Mouse (Mus musculus) kidney, postnatal 14 days (tissue): ENCODE data around the gene Chsy1.
A peak's percentile ranks its signal among the peaks of the same experiment; 100 is the strongest.
"Not testable (repeated sequence)": the region's sequence is repeated elsewhere in the genome, so short reads cannot be mapped to it uniquely, and the experiment has no call there.

Source experiments
- DNase-seq: peaks from one replicate; pipeline ENCODE4 v3.0.0; 2022; ENCODE audit warnings: mixed read lengths

The Chsy1 gene

GRCm38 (mm10) chr7:66179120-66179581 is 69.8 kb downstream of the Chsy1 start:
- DNase-seq: peak; percentile 19

DNA sequence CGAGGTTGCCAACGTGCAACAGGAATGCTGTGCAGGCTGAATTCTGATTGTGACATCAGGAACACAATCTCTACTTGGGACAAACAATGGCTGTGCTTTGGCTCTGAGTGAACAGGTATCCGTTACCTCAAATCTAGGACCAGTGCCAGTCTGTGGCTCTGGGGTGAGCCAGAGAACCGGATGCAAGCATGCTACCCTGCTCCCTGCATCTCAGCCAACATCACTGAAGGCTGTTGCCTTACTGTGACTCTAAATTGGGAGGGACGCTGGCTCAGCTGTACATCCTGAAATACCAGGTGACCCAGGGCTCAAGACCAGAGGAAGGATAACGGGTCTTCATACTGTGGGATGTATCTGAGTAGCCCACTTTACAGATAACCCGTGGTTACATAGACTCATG is 70.4 kb downstream of the Chsy1 start:
- no peak for DNase-seq

DNA sequence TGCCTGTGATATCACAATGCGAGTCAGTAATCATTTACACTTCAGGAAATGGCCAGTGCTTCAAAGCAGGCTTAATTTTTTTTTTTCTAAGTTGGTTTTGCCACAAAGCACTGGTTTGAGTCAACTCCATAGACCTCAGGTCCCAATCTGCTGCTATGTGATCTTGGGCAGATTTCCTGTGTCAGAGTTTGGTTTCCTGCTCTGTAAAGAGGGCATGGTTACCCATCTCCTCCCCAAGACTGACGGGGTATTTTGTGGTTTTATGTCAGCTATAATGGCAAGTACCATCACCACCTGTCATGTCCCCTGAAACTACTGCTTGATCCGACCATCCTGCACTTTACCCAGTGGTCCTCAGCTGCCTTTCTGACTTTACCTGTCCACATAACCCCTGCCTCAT is 70.9 kb downstream of the Chsy1 start:
- DNase-seq: no peak

- DNase-seq: no peak
Measured at GRCm38 (mm10) chr7:66180711-66181365, 71.5 kb downstream of the Chsy1 start.

DNA sequence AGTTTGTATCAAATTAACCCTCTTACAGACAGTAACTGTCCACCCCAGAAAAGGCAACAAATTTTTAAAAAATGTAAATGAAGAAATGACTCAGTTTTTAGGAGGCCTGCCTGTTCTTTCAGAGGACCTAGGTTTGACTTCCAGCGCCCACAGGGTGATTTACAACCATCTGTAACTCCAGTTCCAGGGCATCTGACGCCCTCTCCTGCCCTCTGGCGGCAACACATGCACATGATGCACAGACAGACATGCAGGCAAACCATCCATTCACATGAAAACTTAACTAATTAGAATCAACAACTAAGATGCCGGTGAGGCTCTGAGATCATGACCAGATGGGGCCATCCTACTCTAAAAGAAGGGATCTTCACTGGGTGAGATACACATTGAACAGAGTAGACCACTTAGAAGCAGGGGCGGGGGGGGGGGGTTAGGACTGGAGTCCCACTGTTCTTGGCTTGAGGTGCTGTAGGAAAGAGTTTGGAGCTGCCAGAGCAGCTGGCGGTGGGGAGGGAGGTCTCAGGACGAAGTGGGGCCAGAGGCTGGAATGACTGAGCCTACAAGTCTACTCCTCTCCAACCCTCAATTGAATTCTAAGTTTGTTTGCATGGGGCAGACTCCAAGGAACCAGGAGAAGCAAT is 72.9 kb downstream of the Chsy1 start:
- DNase-seq: no peak

DNA sequence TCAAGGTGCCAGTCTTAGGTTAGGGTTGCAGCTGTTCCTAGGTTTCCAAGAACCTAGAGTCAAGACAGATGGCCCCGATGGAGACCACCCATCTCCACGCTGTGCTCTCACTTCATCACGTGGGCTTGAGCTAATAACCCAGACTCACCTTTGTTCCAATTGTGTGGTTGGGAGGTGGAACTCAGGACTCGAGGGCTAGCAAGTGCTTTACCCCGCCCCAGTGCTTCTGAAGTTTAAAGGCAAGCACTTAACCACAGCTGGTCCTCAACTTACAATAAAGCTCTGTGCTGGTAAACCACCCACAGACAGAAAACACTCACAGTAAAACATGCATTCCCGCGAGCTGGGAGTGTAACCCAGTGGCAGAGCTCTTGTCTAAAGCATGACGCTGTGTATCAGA is 74.1 kb downstream of the Chsy1 start:
- DNase-seq: no peak

- DNase-seq: no peak
Measured at GRCm38 (mm10) chr7:66184026-66184425, 74.7 kb downstream of the Chsy1 start.

DNA sequence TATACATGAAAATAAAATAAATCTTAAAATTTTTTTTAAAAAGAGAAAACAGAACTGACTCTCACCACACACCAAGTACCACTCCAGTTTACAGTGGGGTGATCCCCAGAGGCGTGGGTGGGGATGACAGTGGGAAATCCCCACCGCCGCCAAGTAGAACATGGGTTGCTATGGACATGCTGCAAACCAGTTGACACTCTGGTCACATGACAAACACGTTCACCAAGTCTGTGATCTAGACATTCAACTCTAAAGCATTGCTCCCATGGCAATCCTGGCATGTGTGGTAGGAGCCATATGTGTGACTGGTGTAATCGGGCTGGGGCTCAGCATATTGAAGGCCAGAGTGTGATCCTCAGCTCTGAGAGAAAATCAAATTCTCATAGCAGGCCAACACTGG is 76.1 kb downstream of the Chsy1 start:
- no peak for DNase-seq

GRCm38 (mm10) chr7:66187581-66188231 is 78.4 kb downstream of the Chsy1 start:
- no peak for DNase-seq

DNA sequence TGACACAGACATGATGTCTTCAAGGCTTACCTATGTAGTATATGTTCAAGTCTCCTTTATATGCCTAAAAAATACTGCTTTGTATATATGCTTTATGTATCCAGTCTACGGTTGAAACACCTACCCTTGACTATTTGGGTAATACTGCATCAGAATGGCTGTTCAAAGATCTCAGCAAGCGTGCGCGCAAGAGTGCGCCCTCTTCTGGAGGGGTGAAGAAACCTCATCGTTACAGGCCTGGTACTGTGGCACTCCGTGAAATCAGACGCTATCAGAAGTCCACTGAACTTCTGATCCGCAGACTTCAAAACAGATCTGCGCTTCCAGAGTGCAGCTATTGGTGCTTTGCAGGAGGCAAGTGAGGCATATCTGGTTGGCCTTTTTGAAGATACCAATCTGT is 81.1 kb downstream of the Chsy1 start:
- DNase-seq: not testable (repeated sequence)

DNA sequence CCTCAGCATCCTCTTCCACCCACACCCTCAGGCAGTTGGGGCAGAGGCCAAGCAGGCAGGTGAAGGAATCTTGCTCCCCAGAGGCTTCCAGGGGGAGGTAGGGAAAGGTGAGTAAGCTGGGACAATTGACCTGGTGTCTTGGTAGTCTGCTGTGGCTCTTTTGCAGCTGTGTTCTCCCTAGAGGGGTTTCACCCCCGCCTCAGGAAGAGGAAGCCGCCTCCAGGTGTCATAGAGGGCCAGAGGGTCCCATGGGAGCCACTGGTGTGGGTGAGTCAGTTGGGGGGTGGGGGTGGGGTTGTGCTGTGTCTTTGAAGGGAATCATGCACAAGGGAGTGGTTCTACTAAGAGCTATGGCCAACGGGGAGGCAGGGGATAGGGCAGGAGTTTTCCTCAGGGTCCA is 85.2 kb downstream of the Chsy1 start:
- no peak for DNase-seq

DNA sequence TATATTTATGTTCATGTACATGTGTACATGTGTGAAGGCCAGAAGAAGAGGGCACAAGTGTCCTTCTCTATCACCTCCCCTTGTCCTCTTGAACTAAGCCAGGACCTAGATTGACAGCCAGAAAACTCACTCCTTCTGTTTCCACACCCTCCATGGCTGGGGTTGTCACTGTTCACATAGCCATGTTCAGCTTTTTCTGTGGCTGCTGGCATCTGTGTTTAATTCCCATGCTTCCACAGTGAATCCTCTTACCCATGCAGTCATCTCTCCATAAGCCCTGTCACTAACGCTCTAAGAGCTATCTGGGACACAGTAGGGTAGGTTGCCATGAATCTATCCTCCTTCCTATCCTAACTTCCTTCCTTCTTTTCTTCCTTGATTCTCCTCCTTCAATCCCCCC is 86.6 kb downstream of the Chsy1 start:
- DNase-seq: no peak

GRCm38 (mm10) chr7:66196609-66197445 is 87.5 kb downstream of the Chsy1 start:
- no peak for DNase-seq

DNA sequence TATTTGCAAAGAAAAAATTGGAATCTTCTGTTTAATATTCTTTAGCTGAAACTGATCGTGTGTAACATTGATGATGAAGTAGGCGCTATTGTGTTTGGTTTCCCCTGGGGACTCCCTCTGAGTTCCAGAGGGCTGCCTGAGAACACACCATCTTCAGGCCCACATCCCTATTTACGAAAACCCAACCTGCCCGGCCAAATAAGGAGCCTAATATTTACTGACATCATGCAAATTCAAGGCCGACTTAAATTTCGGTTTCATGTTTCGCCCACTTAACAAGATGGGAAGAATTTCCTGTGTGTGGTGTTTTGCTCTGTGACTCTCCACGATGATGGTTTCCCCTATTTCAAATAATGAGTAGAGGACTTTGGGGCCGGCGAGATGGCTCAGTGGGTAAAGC is 89.1 kb downstream of the Chsy1 start:
- no peak for DNase-seq

GRCm38 (mm10) chr7:66199391-66199831 is 90.1 kb downstream of the Chsy1 start:
- DNase-seq: no peak

GRCm38 (mm10) chr7:66200383-66200782 is 91.1 kb downstream of the Chsy1 start:
- no peak for DNase-seq

- DNase-seq: no peak
Measured at GRCm38 (mm10) chr7:66200791-66201450, 91.6 kb downstream of the Chsy1 start.

DNA sequence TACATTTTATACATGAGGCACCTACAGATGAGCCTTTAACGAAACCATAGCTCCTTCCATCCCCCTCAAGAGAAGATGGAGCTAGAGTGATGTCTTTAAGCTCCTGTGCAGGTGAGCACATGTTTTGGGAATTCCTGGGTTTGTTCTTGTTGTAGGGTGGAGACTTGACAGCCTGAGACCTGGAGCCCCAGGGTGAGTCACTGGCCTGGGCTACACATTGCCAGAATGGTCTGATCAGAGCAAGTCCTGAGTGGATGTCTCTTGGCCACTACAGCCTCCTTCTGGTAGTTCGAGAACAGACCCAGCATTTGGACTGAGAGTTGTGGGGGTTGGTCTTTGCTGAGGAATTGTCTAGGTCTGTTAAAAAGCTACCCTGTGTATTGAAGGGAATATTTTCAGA is 92.3 kb downstream of the Chsy1 start:
- no peak for DNase-seq

DNA sequence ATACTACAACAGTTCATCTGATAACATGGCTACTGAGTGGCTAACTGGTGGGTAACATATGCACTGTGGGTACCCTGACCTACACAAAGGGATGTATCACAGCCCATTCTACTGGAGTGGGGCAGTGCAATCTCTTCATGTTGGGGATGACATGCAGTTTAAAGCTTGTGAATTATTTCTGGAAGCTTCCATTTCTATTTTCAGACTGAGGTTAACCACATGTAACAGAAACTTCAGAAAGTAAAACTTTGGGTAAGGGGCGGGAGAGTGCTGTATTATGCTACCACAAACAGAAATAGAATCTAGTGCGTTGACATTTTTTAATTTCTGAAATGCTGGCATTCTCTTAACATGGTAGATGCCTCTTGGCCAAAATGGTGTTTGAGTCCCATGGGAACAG is 100.6 kb downstream of the Chsy1 start:
- DNase-seq: no peak

DNA sequence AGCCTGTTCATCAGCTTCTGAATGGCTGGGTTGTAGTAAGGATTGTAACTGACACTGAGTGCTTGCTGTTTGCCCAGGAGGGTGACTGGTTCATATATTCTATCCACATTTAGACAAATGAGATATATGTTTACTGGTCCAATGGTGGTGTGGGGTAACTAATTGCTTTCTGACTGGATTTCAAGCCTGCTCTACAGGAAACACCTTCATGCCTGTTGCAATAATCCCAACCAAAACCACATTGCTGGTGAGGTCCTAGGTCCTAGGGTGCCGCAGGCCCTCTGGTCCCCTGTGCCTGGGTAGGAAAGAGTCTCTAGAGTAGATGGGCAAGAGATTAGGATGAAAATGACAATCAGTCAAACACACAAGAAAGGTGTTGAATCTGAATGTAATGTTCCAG is 103.6 kb downstream of the Chsy1 start:
- DNase-seq: no peak

DNA sequence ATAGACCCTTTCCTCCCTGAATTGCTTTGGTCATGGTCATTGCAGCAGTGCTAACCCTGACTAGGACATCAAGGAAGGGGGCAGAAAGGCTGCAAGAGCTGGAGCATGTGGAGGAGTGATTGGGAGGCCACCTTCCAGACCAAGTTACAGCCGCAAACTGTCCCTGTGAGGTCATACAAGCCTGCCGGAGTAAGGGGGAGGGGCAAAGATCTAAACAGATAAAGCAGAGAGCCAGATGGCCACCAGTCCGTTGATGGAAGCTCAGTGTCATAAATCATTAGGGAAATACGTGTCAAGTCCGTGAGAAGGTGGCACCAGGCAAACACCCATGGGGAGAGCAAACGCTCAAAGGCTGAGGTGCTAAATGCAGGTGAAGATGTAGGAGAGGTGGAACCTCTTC is 105.2 kb downstream of the Chsy1 start:
- DNase-seq: no peak

GRCm38 (mm10) chr7:66215911-66216310 is 106.6 kb downstream of the Chsy1 start:
- DNase-seq: no peak

DNA sequence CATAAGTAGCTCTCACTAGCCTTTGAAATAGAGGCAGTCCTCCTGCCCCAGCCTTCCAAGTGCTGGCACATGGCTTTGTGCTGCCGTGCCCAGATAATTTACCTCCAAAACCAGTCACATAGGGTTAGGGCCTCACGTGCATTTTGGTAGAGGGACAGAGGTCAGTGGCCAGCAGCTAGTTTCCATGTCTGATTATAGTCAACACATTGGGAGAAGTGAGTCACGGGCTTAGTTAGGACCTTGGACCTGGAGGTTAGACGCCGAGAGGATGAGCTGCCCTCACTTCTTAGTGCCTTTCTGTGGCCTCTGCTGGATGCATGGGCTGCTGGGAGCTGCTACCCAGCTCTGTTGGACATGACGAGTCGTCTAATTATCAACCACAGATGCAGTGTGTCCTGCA is 107.7 kb downstream of the Chsy1 start:
- DNase-seq: peak; percentile 18
